Mouse (Mus musculus) forebrain, embryonic 15.5 days (tissue): ENCODE measurements around the gene Ankrd11. TPM values are rescaled to one million over a fixed set of nuclear protein-coding genes. Genes with fewer than 3 reads are reported as not detected.
"Not testable (repeated sequence)": the region's sequence is repeated elsewhere in the genome, so short reads cannot be mapped to it uniquely, and the experiment has no call there.

Experiments used
- ATAC-seq: fragments of 200-750 bp; cut with Nextera tagmentation; replicated peaks from 2 replicates; pipeline ENCODE4 v1.8.0; 2017; ENCODE audit warnings: mild to moderate bottlenecking, moderate TSS enrichment, moderate library complexity
- H3K27ac ChIP-seq: fragments of 300-500 bp; sonication (generic); replicated peaks from 2 replicates; pipeline ENCODE4 v1.5.1; 2015; ENCODE audit warnings: mild to moderate bottlenecking, inconsistent platforms
- H3K27me3 ChIP-seq: fragments of 300-500 bp; sonication (generic); 2 replicates; pipeline ENCODE4 v1.6.1; 2015; ENCODE audit warnings: inconsistent platforms
- H3K36me3 ChIP-seq: fragments of 300-500 bp; sonication (generic); 2 replicates; pipeline ENCODE4 v1.6.1; 2015; ENCODE audit warnings: mild to moderate bottlenecking, inconsistent platforms
- H3K4me1 ChIP-seq: fragments of 300-500 bp; sonication (generic); 2 replicates; pipeline ENCODE4 v1.6.1; 2015; ENCODE audit warnings: inconsistent platforms
- H3K4me2 ChIP-seq: fragments of 300-500 bp; sonication (generic); replicated peaks from 2 replicates; pipeline ENCODE4 v1.6.1; 2015; ENCODE audit warnings: mild to moderate bottlenecking, inconsistent platforms
- H3K4me3 ChIP-seq: fragments of 300-500 bp; sonication (generic); 2 replicates; pipeline ENCODE4 v1.5.1; 2015; ENCODE audit warnings: mild to moderate bottlenecking, inconsistent platforms
- H3K9ac ChIP-seq: fragments of 300-500 bp; sonication (generic); replicated peaks from 2 replicates; pipeline ENCODE4 v1.6.1; 2015; ENCODE audit warnings: mild to moderate bottlenecking, inconsistent platforms
- H3K9me3 ChIP-seq: fragments of 300-500 bp; sonication (generic); 2 replicates; pipeline ENCODE4 v1.6.1; 2016; ENCODE audit warnings: inconsistent platforms
- WGBS: fragments of 180-500 bp; shearing (Covaris S2); methylation state at CpG from one replicate; pipeline ENCODE4 v1.1.7; 2015; ENCODE audit warnings: mixed read lengths; 5-methylcytosine and 5-hydroxymethylcytosine counted together
- polyA plus RNA-seq: library from polyadenylated mRNA; unstranded; fragments of >200 nt; fragmentation: Nextera tagmentation; extraction: Ambion mirVana; gene quantifications from 2 replicates; pipeline ENCODE4 v1.2.1, GENCODE M21; 2015

The Ankrd11 gene
- polyA plus RNA-seq, 1 experiment from 2014 or later, result 53.3 TPM

DNA sequence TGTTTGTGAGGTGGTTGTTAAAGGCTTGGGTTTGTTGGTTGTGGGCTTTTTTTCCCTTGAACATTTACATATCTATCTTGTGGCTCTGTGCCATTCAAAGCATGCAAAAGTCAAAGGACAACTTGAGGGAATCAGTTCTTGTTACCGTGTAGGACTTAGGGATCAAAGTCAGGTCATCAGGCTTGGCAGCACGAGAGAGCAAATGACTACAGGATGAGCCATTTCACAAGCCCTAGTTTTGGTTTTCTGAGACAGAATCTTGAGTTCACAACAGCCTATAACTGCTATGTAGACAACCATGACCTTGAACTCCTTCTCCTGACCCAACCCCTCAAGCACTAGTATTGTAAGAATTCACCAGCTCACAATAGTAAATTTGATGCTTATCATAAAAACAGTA is 3.7 kb downstream of the Ankrd11 start:
- ATAC-seq, result no peak

DNA sequence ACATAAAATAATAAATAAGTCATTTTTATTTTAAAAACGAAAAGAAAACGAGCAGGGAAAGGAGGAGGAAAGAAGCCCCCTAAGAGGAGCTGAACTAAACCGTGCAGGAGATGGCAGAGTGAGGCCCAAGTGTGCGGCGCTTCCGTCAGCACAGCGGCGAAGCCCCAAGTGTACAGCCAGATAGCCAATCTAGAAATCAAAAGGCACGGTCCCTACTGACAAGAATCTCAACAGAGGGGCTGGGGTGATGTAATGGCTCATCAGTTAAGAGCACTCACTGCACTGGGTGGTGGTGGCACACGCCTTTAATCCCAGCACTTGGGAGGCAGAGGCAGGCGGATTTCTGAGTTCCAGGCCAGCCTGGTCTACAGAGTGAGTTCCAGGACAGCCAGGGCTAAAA is 4.6 kb downstream of the Ankrd11 start:
- H3K27me3 ChIP-seq, result no peaks in the 10 kb centered on the region
- H3K27ac ChIP-seq, result no peak overlapping the region
- no peak overlapping the region for H3K4me2 ChIP-seq
- WGBS, result 84% methylated on average over 11 of the region's 11 CpGs
- H3K9me3 ChIP-seq, result no peaks in the 10 kb centered on the region
- no peaks in the 10 kb centered on the region for H3K36me3 ChIP-seq
- ATAC-seq, result no peak
- no peak overlapping the region for H3K4me3 ChIP-seq
- peaks cover 47% of the 10 kb centered on the region for H3K4me1 ChIP-seq
- H3K9ac ChIP-seq, result no peak overlapping the region

More for the DNA sequence above, 3.7 kb downstream of the Ankrd11 start:
- no peak overlapping the region for H3K4me2 ChIP-seq
- no peak overlapping the region for H3K4me3 ChIP-seq
- H3K27me3 ChIP-seq, result no peaks in the 10 kb centered on the region
- H3K4me1 ChIP-seq, result peaks cover 51% of the 10 kb centered on the region
- no peak overlapping the region for H3K9ac ChIP-seq
- H3K36me3 ChIP-seq, result no peaks in the 10 kb centered on the region
- WGBS, result 57% methylated on average over 2 of the region's 2 CpGs
- H3K27ac ChIP-seq, result no peak overlapping the region
- no peaks in the 10 kb centered on the region for H3K9me3 ChIP-seq

DNA sequence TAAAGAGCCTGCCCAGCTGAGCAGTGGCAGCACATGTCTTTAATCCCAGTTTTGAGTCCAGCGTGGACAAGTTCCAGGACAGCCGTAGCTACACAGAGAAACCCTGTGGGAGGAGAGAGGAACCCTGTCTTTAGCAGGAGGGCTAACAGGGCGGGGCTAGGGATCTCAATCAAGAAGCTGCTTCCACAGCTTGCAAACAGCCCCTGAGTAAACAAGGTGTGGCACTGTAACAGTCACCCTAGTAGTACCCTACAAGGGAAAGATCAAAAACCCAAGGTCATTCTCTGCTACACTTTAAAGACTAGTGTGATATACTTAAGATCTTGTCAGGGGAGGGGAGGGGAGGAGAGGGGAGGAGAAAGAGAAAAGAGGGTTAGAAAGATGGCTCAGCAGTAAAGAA is 5.1 kb downstream of the Ankrd11 start:
- H3K4me1 ChIP-seq, result peaks cover 47% of the 10 kb centered on the region
- no peak overlapping the region for H3K4me2 ChIP-seq
- no peaks in the 10 kb centered on the region for H3K27me3 ChIP-seq
- no peak for ATAC-seq
- H3K4me3 ChIP-seq, result no peak overlapping the region
- no peaks in the 10 kb centered on the region for H3K36me3 ChIP-seq
- H3K9me3 ChIP-seq, result no peaks in the 10 kb centered on the region
- no peak overlapping the region for H3K9ac ChIP-seq
- H3K27ac ChIP-seq, result no peak overlapping the region
- WGBS, result 65% methylated on average over 3 of the region's 3 CpGs

DNA sequence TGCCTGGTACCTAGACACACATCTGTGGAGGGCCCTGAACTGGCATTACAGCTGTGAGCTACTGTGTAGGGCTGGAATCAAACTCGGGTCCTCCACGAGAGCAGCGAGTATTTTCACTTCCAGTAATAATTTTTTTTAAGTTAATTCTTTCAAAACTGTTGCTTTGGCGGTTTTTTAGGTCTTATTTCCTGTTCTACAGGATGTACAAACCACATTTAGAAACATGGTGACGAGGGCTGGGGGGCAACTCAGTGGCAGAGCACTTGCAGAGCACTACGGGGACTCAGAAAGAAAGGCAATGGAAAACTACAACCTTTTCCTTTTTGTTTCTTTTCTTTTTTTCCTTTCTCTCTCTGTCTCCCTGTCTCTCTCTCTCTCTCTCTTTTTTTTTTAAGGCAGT is 7.9 kb downstream of the Ankrd11 start:
- H3K4me1 ChIP-seq, result peaks cover 29% of the 10 kb centered on the region
- WGBS, result 89% methylated on average over 6 of the region's 6 CpGs
- H3K27me3 ChIP-seq, result no peaks in the 10 kb centered on the region
- H3K4me3 ChIP-seq, result no peak overlapping the region
- H3K36me3 ChIP-seq, result no peaks in the 10 kb centered on the region
- H3K9me3 ChIP-seq, result no peaks in the 10 kb centered on the region
- H3K4me2 ChIP-seq, result no peak overlapping the region
- H3K27ac ChIP-seq, result no peak overlapping the region
- ATAC-seq, result no peak
- no peak overlapping the region for H3K9ac ChIP-seq

DNA sequence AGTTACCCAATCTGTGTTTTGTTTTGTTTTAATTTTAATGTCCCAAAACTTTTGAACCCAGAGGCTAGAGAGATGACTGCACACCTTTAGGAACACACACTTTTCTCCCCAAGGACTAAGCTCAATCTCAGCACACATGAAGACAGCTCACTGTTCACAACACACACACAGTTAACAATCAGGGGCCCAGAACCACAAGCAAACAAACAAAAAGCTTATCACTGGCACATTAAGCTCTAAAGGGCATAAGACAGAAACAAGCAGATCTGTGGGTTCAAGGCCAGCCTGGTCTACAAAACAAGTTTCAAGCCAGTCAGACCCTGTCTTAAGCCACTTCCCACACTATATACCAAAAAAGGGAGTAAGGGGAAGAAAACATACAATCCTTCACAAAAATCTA is 8.6 kb downstream of the Ankrd11 start:
- H3K27me3 ChIP-seq, result no peaks in the 10 kb centered on the region
- H3K9ac ChIP-seq, result no peak overlapping the region
- no peak for ATAC-seq
- H3K36me3 ChIP-seq, result no peaks in the 10 kb centered on the region
- H3K4me2 ChIP-seq, result no peak overlapping the region
- H3K27ac ChIP-seq, result no peak overlapping the region
- no peak overlapping the region for H3K4me3 ChIP-seq
- H3K9me3 ChIP-seq, result no peaks in the 10 kb centered on the region
- H3K4me1 ChIP-seq, result peaks cover 21% of the 10 kb centered on the region

DNA sequence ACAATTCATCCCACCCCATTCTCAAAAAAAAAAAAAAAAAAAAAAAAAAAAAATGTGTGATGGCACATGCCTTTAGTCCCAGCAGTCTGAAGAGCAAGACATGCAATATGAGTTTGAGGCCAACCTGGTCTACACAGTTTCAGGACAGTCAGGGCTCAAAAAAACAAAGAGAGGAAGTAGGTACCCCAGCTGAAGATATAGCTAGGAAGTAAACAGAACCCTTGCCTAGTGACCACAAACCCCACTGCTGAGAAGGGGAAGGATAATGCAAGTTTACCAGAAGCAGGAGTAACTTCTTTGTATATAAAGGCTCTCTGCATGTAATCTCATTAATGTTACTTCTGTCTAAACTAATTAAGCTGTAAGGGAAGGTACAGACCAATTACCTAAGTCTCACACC is 9.3 kb downstream of the Ankrd11 start:
- no peak for ATAC-seq
- Histone ChIP-seq H3K27ac (no peak overlapping the region), H3K36me3 (no peaks in the 10 kb centered on the region)

DNA sequence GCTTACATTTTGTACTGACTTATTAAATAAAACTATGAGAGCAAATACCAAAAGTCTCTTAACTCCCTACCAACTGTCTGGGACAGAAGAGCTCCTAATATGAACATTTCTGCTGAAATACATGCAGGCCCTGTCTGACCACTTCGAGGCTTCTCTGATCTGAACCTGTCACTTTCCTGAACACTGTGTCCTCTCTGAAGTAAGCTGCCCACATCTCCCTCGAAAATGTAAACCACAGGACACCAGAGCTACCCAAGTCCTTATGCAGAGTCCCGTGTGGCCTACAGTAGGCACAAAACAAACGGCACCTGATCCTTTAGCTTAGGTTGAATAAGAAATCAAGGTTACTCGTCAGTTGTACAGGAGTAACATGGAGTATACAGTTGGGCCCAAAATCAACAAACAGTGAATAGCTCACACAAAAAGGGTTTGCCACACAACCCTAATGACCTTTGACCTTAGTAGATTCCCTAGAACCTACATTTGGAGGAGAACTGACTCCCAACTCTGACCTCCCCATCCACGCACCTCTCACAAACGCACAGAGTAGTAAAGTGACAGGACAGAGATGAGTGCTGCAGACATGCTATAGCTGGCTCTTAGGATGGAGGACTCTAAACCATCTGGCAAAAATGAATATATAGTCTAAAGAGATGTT is 10.6 kb downstream of the Ankrd11 start:
- Histone ChIP-seq H3K4me2 (no peak overlapping the region), H3K36me3 (no peaks in the 10 kb centered on the region), H3K4me1 (peaks cover 14% of the 10 kb centered on the region), H3K9me3 (no peaks in the 10 kb centered on the region), H3K4me3 (no peak overlapping the region), H3K9ac (no peak overlapping the region), H3K27me3 (no peaks in the 10 kb centered on the region), H3K27ac (no peak overlapping the region)
- no peak for ATAC-seq
- 88% methylated on average over 7 of the region's 7 CpGs for WGBS

More for the DNA sequence above, 9.3 kb downstream of the Ankrd11 start:
- Histone ChIP-seq H3K4me1 (peaks cover 18% of the 10 kb centered on the region), H3K27me3 (no peaks in the 10 kb centered on the region), H3K9me3 (no peaks in the 10 kb centered on the region), H3K4me2 (no peak overlapping the region), H3K4me3 (no peak overlapping the region), H3K9ac (no peak overlapping the region)

DNA sequence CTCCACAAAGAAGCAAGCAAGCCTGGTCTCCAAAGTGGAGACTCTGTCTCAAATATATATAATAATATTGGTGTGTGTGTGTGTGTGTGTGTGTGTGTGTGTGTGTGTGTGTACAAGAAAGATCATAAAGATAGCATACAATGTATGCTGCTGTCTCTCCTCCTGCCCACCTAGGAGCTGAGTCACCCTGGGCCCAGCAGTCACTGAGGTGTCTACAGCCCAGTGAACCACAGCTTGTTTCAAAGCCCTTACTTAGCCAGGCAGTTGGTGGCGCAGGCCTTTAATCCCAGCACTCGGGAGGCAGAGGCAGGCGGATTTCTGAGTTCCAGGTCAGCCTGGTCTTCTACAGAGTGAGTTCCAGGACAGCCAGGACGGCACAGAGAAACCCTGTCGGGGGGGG is 12.0 kb downstream of the Ankrd11 start:
- H3K9me3 ChIP-seq, ATAC-seq, H3K4me1 ChIP-seq, H3K36me3 ChIP-seq, H3K9ac ChIP-seq, H3K27me3 ChIP-seq, H3K4me2 ChIP-seq, H3K4me3 ChIP-seq, H3K27ac ChIP-seq: not testable (repeated sequence)
- 87% methylated on average over 3 of the region's 5 CpGs for WGBS

DNA sequence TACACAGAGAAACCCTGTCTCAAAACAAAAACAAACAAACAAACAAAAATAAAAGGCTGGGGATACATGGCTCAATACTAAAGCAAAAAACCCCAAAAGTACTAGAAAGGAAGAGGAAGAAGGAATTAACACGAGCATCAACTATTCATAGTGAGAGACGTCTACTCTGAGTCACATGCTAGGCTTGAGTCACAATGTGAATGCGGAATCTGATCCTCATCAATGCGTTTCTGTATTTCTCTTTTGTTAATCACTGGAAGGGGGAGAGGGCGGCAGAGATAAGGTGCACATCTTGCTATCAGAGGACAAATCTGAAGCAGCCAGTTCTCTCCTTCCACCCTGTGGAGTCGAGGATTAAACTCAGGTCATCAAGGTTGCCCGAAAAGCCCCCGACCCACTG is 14.3 kb downstream of the Ankrd11 start:
- H3K4me2 ChIP-seq, result no peak overlapping the region
- H3K4me1 ChIP-seq, result no peaks in the 10 kb centered on the region; the same call in 1 of the 2 replicates
- no peak for ATAC-seq
- H3K36me3 ChIP-seq, result no peaks in the 10 kb centered on the region
- H3K27me3 ChIP-seq, result no peaks in the 10 kb centered on the region
- no peak overlapping the region for H3K4me3 ChIP-seq
- H3K27ac ChIP-seq, result no peak overlapping the region
- no peak overlapping the region for H3K9ac ChIP-seq
- 91% methylated on average over 8 of the region's 8 CpGs for WGBS
- H3K9me3 ChIP-seq, result no peaks in the 10 kb centered on the region

DNA sequence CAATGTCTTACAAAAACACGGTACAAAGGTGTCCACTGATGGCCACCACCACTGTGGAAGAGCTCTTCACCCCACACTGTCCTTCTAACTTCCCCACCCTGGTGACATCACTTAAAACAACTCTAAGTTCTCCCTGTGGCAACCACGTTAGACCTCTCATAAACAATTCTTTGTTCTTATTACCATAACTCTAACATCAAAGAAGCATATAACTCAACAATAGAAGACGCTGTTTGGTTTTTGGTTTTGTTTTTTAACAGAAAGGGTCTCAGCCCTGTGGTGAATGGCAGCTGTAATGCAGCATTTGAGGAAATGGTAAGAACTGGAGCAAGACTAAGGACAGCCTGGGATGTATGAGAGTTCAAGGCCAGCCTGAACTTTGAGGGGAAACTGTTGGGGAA is 16.1 kb downstream of the Ankrd11 start:
- Histone ChIP-seq H3K4me2 (no peak overlapping the region), H3K27me3 (no peaks in the 10 kb centered on the region), H3K4me1 (0 out of 2 replicates have a peak, but pooled peaks cover 3% of the 10 kb centered on the region), H3K36me3 (no peaks in the 10 kb centered on the region), H3K27ac (no peak overlapping the region), H3K9ac (no peak overlapping the region), H3K9me3 (no peaks in the 10 kb centered on the region), H3K4me3 (no peak overlapping the region)
- no peak for ATAC-seq
- WGBS, result 89% methylated on average over 3 of the region's 3 CpGs

DNA sequence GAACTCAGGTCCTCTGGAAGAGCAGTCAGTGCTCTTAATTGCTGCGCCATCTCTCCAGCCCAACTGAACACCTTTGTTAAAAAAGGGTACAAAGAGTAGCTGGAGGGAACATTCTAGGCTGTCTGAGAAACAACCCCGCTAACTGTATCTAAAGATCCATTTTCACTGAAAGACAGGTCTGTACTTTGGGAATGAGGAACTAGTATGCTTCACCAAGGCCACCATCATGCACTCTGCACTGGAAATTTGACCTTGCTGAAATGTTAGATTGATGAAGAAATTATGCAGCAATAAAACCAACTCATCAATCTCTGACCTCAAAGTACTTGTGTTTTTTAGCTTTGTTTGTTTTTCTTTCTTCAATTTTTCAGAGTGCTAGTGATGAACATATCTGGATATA is 17.9 kb downstream of the Ankrd11 start:
- no peaks in the 10 kb centered on the region for H3K27me3 ChIP-seq
- no peak overlapping the region for H3K4me2 ChIP-seq
- no peak overlapping the region for H3K9ac ChIP-seq
- 96% methylated on average over 2 of the region's 2 CpGs for WGBS
- no peak overlapping the region for H3K27ac ChIP-seq
- peaks cover 14% of the 10 kb centered on the region for H3K4me1 ChIP-seq
- H3K36me3 ChIP-seq, result no peaks in the 10 kb centered on the region
- no peak for ATAC-seq
- H3K9me3 ChIP-seq, result no peaks in the 10 kb centered on the region
- no peak overlapping the region for H3K4me3 ChIP-seq

DNA sequence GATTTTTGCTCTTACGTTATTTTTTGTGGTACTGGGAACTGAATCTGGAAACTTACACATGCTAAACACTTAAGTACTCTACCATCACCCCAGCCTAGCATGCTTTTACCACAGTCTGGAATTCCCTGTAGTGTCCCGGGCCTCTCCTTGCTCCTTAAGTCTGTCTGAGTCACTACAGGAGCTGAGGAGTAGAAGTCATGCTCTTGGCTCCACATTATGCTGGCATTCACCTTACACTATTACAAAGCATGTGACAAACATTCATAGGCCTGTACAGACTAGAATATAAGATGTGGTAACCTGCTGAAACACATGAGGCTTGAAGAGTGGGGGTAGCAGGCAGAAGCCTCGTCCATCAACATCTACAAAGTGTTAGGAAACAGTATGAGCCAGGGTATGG is 19.4 kb downstream of the Ankrd11 start:
- Histone ChIP-seq H3K4me1 (peaks cover 25% of the 10 kb centered on the region), H3K4me2 (no peak overlapping the region)

DNA sequence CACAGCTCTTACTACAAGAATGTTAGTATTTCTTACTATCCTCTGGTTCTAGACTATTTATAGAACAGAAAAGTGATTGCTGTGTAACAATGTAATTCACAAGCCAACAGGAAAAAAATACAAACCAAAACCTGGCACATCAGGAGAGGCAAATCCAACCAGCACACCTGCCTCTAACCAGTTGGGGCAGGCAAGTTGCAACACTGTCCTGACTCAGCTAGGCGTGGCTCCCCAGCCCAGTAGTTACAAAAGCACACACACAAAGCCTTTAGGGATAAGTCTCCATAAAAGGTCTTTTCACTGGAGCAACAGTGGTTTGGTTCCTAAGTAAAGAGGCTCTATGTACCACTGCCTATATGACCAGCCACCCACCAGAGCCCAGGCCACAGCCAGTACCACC is 20.8 kb downstream of the Ankrd11 start:
- H3K9me3 ChIP-seq, result no peaks in the 10 kb centered on the region
- H3K27me3 ChIP-seq, result no peaks in the 10 kb centered on the region
- H3K4me2 ChIP-seq, result no peak overlapping the region
- no peak for ATAC-seq
- no peak overlapping the region for H3K4me3 ChIP-seq
- H3K27ac ChIP-seq, result no peak overlapping the region
- H3K36me3 ChIP-seq, result no peaks in the 10 kb centered on the region
- peaks cover 25% of the 10 kb centered on the region for H3K4me1 ChIP-seq
- no peak overlapping the region for H3K9ac ChIP-seq
- 58% methylated on average over 1 of the region's 1 CpGs for WGBS

More for the DNA sequence above, 19.4 kb downstream of the Ankrd11 start:
- Histone ChIP-seq H3K27ac (no peak overlapping the region), H3K27me3 (no peaks in the 10 kb centered on the region), H3K4me3 (no peak overlapping the region), H3K9me3 (no peaks in the 10 kb centered on the region), H3K36me3 (no peaks in the 10 kb centered on the region), H3K9ac (no peak overlapping the region)
- WGBS, result 90% methylated on average over 3 of the region's 3 CpGs
- ATAC-seq, result no peak
